Mouse (Mus musculus) limb, embryonic 11.5 days (tissue): Measurements from ENCODE around the gene Gng7. TPM values are rescaled to one million over a fixed set of nuclear protein-coding genes. Genes with fewer than 3 reads are reported as not detected.
A peak's percentile ranks its signal among the peaks of the same experiment; 100 is the strongest.

ENCODE experiments used
- ATAC-seq: fragments of 200-750 bp; cut with Nextera tagmentation; 2 replicates; pipeline ENCODE4 v1.8.0; 2017; ENCODE audit warnings: low read depth; ENCODE audit not compliant: insufficient number of reproducible peaks, low FRiP score, low TSS enrichment
- DNase-seq: peaks from one replicate; pipeline ENCODE4 v3.0.0-alpha.2; 2015; ENCODE audit warnings: low spot score
- H3K27ac ChIP-seq: fragments of 300-500 bp; sonication (generic); replicated peaks from 2 replicates; pipeline ENCODE4 v1.5.1; 2014; ENCODE audit warnings: low read depth, mild to moderate bottlenecking, low read length
- H3K27me3 ChIP-seq: fragments of 300-500 bp; sonication (generic); 2 replicates; pipeline ENCODE4 v1.6.1; 2014; ENCODE audit warnings: mild to moderate bottlenecking, low read length, mixed read lengths; ENCODE audit not compliant: control insufficient read depth, insufficient read depth
- H3K36me3 ChIP-seq: fragments of 300-500 bp; sonication (generic); 2 replicates; pipeline ENCODE4 v1.6.1; 2014; ENCODE audit warnings: mild to moderate bottlenecking, low read length, moderate library complexity, mixed read lengths; ENCODE audit not compliant: control insufficient read depth, insufficient read depth
- H3K4me1 ChIP-seq: fragments of 300-500 bp; sonication (generic); 2 replicates; pipeline ENCODE4 v1.6.1; 2014; ENCODE audit warnings: low read length, mixed read lengths; ENCODE audit not compliant: control insufficient read depth, insufficient read depth
- H3K4me2 ChIP-seq: fragments of 300-500 bp; sonication (generic); 2 replicates; pipeline ENCODE4 v1.6.1; 2014; ENCODE audit warnings: low read depth, mild to moderate bottlenecking, moderate library complexity; ENCODE audit not compliant: severe bottlenecking
- H3K4me3 ChIP-seq: fragments of 300-500 bp; sonication (generic); 2 replicates; pipeline ENCODE4 v1.5.1; 2014; ENCODE audit warnings: low read depth, low read length
- H3K9ac ChIP-seq: fragments of 300-500 bp; sonication (generic); 2 replicates; pipeline ENCODE4 v1.6.1; 2014; ENCODE audit warnings: mild to moderate bottlenecking, low read length
- H3K9me3 ChIP-seq: fragments of 300-500 bp; sonication (generic); 2 replicates; pipeline ENCODE4 v1.6.1; 2016; ENCODE audit warnings: low read length; ENCODE audit not compliant: control insufficient read depth
- WGBS: fragments of 180-500 bp; shearing (Covaris S2); extraction: QIAGEN DNeasy Blood & Tissue Kit; methylation state at CpG from one replicate; pipeline ENCODE4 v1.1.7; 2014; 5-methylcytosine and 5-hydroxymethylcytosine counted together
- polyA plus RNA-seq: library from polyadenylated mRNA; unstranded; fragments of >200 nt; fragmentation: Nextera tagmentation; extraction: Ambion mirVana; gene quantifications from 2 replicates; pipeline ENCODE4 v1.2.1, GENCODE M21; 2014

Gene Gng7
- polyA plus RNA-seq, 1 experiment from 2014 or later = 4.6 TPM

- Histone ChIP-seq H3K27me3 (peaks cover 9% of the 10 kb centered on the region; the same call in 1 of the 2 replicates), H3K27ac (no peak overlapping the region), H3K4me2 (peak overlapping the region; percentile 63), H3K9me3 (no peaks in the 10 kb centered on the region), H3K4me3 (peak overlapping the region; percentile 30; the same call in 1 of the 2 replicates), H3K36me3 (no peaks in the 10 kb centered on the region), H3K9ac (no peak overlapping the region; the same call in 1 of the 2 replicates), H3K4me1 (peaks cover 58% of the 10 kb centered on the region)
- 10% methylated on average over 15 of the region's 15 CpGs for WGBS
- DNase-seq = peak; percentile 50
- ATAC-seq = peak; percentile 32; the same call in 1 of the 2 replicates
Observed at GRCm38 (mm10) chr10:80938831-80939550, 75.8 kb downstream of the Gng7 start.

- Histone ChIP-seq H3K27me3 (peaks cover 21% of the 10 kb centered on the region), H3K36me3 (no peaks in the 10 kb centered on the region)
Observed at GRCm38 (mm10) chr10:80937646-80938045, 77.1 kb downstream of the Gng7 start.

GRCm38 (mm10) chr10:80936810-80937164 is 78.0 kb downstream of the Gng7 start:
- Histone ChIP-seq H3K9me3 (no peaks in the 10 kb centered on the region), H3K36me3 (no peaks in the 10 kb centered on the region), H3K27ac (peak overlapping the region; percentile 79; the same call in 1 of the 2 replicates), H3K9ac (peak overlapping the region; percentile 9), H3K4me2 (peak overlapping the region; percentile 62), H3K4me3 (peak overlapping the region; percentile 28; the same call in 1 of the 2 replicates), H3K27me3 (peaks cover 29% of the 10 kb centered on the region), H3K4me1 (peaks cover 80% of the 10 kb centered on the region)
- 11% methylated on average over 6 of the region's 6 CpGs for WGBS
- no peak for DNase-seq
- no peak for ATAC-seq

More at GRCm38 (mm10) chr10:80937646-80938045, 77.1 kb downstream of the Gng7 start:
- Histone ChIP-seq H3K9ac (no peak overlapping the region), H3K27ac (no peak overlapping the region), H3K4me3 (no peak overlapping the region), H3K9me3 (no peaks in the 10 kb centered on the region), H3K4me2 (no peak overlapping the region), H3K4me1 (peaks cover 72% of the 10 kb centered on the region)
- DNase-seq = no peak
- WGBS = 35% methylated on average over 8 of the region's 8 CpGs
- no peak for ATAC-seq

DNA sequence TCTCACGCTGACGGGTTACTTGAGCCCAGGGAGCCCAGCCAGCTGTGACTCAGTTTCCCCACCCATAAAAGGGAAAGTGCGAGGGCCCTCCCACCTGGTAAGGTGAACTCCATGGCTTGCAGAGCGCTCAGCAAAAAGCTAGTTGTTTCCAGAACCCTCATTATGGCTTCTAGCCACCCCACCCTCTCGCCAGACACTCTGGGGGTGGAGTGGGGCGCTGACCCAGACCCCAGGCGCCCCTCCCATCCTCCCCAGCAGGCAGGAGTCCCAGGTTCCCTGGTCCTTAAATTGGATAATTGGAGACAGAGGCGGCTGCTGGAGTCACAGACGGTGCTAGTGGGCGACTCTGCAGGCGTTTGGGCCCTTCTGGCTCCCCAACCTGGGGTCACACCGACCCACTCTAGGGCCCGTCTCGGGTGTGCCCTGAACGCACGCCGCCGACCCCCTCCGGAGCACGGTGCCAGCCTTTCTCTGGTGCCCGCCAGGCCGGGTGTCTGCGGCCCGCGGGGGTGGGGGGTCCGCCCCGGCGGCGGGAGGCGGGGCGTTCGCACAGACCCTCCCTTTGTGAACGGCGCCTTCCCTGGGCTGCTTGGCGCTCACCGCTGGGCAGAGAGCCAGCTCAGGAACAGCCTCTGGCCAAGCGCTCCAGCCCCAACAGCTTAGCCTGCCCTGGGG is 78.5 kb downstream of the Gng7 start:
- Histone ChIP-seq H3K36me3 (no peaks in the 10 kb centered on the region), H3K27ac (peak overlapping the region; percentile 79), H3K4me1 (peaks cover 85% of the 10 kb centered on the region), H3K9me3 (no peaks in the 10 kb centered on the region), H3K4me3 (peak overlapping the region; percentile 28), H3K27me3 (peaks cover 33% of the 10 kb centered on the region), H3K4me2 (peak overlapping the region; percentile 62), H3K9ac (peak overlapping the region; percentile 53)
- ATAC-seq = peak; percentile 15; the same call in 1 of the 2 replicates
- peak; percentile 82 for DNase-seq
- 1% methylated on average over 37 of the region's 37 CpGs for WGBS

DNA sequence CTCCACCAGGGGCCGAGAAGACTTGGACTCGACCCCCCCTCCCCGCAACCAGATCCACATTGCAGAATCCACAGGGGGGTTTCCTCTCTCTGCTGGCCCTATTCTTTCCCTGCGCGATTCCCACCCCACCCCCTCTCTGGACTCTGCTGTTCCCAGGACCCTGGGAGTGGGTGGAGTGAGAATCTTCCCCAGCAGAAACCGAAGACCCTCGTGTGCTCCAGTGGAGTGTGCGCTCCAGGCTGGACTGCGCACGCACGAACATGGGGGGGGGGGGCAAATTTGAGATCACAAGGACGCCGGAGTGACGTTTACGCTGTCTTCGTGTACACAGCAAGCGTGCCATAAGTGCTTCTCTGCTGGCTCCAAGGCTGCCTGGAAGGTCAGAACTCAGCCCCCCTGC is 79.0 kb downstream of the Gng7 start:
- Histone ChIP-seq H3K9ac (no peak overlapping the region; the same call in 1 of the 2 replicates), H3K9me3 (no peaks in the 10 kb centered on the region), H3K4me2 (peak overlapping the region; percentile 62), H3K36me3 (no peaks in the 10 kb centered on the region), H3K27ac (peak overlapping the region; percentile 79; the same call in 1 of the 2 replicates), H3K4me3 (peak overlapping the region; percentile 28; the same call in 1 of the 2 replicates), H3K4me1 (peaks cover 85% of the 10 kb centered on the region), H3K27me3 (peaks cover 39% of the 10 kb centered on the region)
- WGBS = 4% methylated on average over 17 of the region's 17 CpGs
- ATAC-seq = no peak
- no peak for DNase-seq

DNA sequence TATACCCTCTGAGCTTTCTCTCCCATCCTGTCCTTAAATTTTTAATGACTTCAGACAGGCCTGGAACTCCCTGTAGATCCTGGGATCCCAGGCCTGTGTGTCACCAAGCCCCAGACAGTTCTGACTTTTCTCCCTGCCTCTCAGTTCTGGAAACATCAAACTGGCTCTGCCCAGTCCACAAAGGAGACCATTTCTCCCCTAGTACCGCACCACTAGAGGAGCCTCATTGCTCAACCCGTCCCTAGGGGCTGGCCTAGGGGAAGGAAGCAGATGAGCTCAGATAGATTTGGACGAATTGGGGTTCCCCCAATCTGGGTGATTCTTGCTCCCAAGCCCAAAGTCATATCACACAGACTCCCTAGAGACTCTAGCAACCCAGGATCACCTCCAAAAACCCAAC is 79.5 kb downstream of the Gng7 start:
- 9% methylated on average over 3 of the region's 3 CpGs for WGBS

GRCm38 (mm10) chr10:80934136-80934985 is 80.4 kb downstream of the Gng7 start:
- Histone ChIP-seq H3K4me1 (peaks cover 85% of the 10 kb centered on the region), H3K4me2 (no peak overlapping the region), H3K27ac (no peak overlapping the region), H3K9me3 (no peaks in the 10 kb centered on the region), H3K4me3 (no peak overlapping the region), H3K36me3 (no peaks in the 10 kb centered on the region), H3K27me3 (peaks cover 40% of the 10 kb centered on the region), H3K9ac (no peak overlapping the region)
- WGBS = 42% methylated on average over 14 of the region's 14 CpGs
- ATAC-seq (no peak), DNase-seq (no peak)

More for the DNA sequence above, 79.5 kb downstream of the Gng7 start:
- Histone ChIP-seq H3K4me2 (no peak overlapping the region), H3K4me1 (peaks cover 84% of the 10 kb centered on the region), H3K9me3 (no peaks in the 10 kb centered on the region), H3K9ac (no peak overlapping the region), H3K36me3 (no peaks in the 10 kb centered on the region), H3K27ac (no peak overlapping the region), H3K27me3 (peaks cover 40% of the 10 kb centered on the region), H3K4me3 (0 out of 2 replicates have a peak overlapping the region, but pooled peaks have one; percentile 0)
- ATAC-seq (no peak), DNase-seq (no peak)
